ENCODE assay signal across 8 mouse cellular contexts in the genomic region with DNA sequence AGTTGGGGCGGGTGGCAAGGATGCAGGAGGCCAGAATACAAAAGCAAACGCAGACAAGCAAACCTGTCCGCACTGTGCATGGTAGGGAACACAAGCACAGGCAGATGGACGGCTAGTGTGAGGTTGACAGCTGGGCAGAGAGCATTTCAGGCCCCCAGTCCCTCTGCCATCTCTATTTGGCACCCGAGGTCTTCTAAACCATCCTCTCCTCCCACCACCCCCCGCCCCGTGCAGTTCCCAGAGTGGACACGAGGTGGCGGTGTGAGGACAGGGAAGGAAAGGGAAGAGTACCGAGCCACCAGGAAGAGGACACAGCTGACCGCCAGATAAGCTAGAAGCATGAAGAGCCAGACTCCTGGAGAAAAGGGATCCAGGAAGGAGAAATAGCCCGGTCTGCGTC. TPM values are rescaled to one million over a fixed set of nuclear protein-coding genes. Genes with fewer than 3 reads are reported as not detected.
DNase-seq lines count a peak whose midpoint lies in the region; ATAC-seq and TF ChIP-seq lines count a peak whose summit lies in the region.

No protein-coding gene starts in this region.

- H3K4me1 ChIP-seq in kidney, embryonic 14.5 days (ENCODE audit: control insufficient read depth, insufficient read depth, low read length), result no peaks in the 10 kb centered on the region
- no peaks in the 10 kb centered on the region for H3K4me1 ChIP-seq in kidney, adult 2 months (ENCODE audit: control insufficient read depth, insufficient read depth, low read length)
- no peaks in the 10 kb centered on the region for H3K4me1 ChIP-seq in liver, embryonic 11.5 days (replicated peaks; ENCODE audit: control insufficient read depth, insufficient read depth, low read length)
- H3K4me1 ChIP-seq in neural tube, embryonic 13.5 days (replicated peaks), result no peaks in the 10 kb centered on the region; the same call in 1 of the 2 replicates

- 15% methylated on average over 13 of the region's 13 CpGs for WGBS in kidney, embryonic 14.5 days
- WGBS in kidney, adult 2 months, result 17% methylated on average over 13 of the region's 13 CpGs
- 14% methylated on average over 13 of the region's 13 CpGs for WGBS in liver, embryonic 11.5 days
- WGBS in neural tube, embryonic 13.5 days, result 16% methylated on average over 13 of the region's 13 CpGs

- ATAC-seq in kidney, embryonic 14.5 days (ENCODE audit: low FRiP score, low TSS enrichment), result no peak
- no peak for ATAC-seq in liver, embryonic 11.5 days (replicated peaks; ENCODE audit: low FRiP score)
- ATAC-seq in neural tube, embryonic 13.5 days (ENCODE audit: low read depth), result peak; percentile 63; the same call in 1 of the 2 replicates

- no peak overlapping the region for H3K27ac ChIP-seq in kidney, embryonic 14.5 days (ENCODE audit: low read depth, low read length)
- no peak overlapping the region for H3K27ac ChIP-seq in kidney, adult 2 months (ENCODE audit: insufficient read depth, low read depth, low read length)
- H3K27ac ChIP-seq in liver, embryonic 11.5 days (ENCODE audit: low read depth, low read length), result no peak overlapping the region
- H3K27ac ChIP-seq in neural tube, embryonic 13.5 days (replicated peaks), result no peak overlapping the region

- TF ChIP-seq POLR2A in kidney, adult 2 months (IDR thresholded peaks at IDR 0.05; ENCODE audit: low read depth, low read length), result no peak

- no peak overlapping the region for H3K4me3 ChIP-seq in kidney, embryonic 14.5 days (ENCODE audit: low read length)
- H3K4me3 ChIP-seq in kidney, adult 2 months (ENCODE audit: insufficient read depth, low read depth, low read length), result no peak overlapping the region
- no peak overlapping the region for H3K4me3 ChIP-seq in liver, embryonic 11.5 days (ENCODE audit: low read depth, low read length)
- H3K4me3 ChIP-seq in neural tube, embryonic 13.5 days, result no peak overlapping the region

- no peaks in the 10 kb centered on the region for H3K27me3 ChIP-seq in kidney, embryonic 14.5 days (ENCODE audit: control insufficient read depth, insufficient read depth, low read length)
- H3K27me3 ChIP-seq in kidney, adult 2 months (replicated peaks; ENCODE audit: control insufficient read depth, insufficient read depth, low read length), result no peaks in the 10 kb centered on the region
- H3K27me3 ChIP-seq in liver, embryonic 11.5 days (replicated peaks; ENCODE audit: control insufficient read depth, insufficient read depth, low read length), result no peaks in the 10 kb centered on the region
- H3K27me3 ChIP-seq in neural tube, embryonic 13.5 days, result no peaks in the 10 kb centered on the region

- peak; percentile 78 for TF ChIP-seq CTCF in kidney, adult 2 months (conservative IDR thresholded peaks at IDR 0.05; ENCODE audit: insufficient read depth, insufficient read length, low read depth, low read length)

- DNase-seq in kidney, adult 11 months, result peak; percentile 14
- DNase-seq in cerebellum, postnatal 10 days, result peak; percentile 99 to 100
- DNase-seq in frontal cortex, postnatal 36 days (ENCODE audit: low spot score in 2 of 2), result peak; percentile 77 to 84
- DNase-seq in kidney, adult 2 months, result peak; percentile 40
- DNase-seq in liver, embryonic 11.5 days (ENCODE audit: low spot score), result peak; percentile 78
- DNase-seq in testis, postnatal 10 days (ENCODE audit: low spot score), result peak; percentile 94

- H3K36me3 ChIP-seq in kidney, embryonic 14.5 days (ENCODE audit: control insufficient read depth, insufficient read depth, low read length), result no peaks in the 10 kb centered on the region
- no peaks in the 10 kb centered on the region for H3K36me3 ChIP-seq in kidney, adult 2 months (ENCODE audit: control insufficient read depth, insufficient read depth, low read length)
- no peaks in the 10 kb centered on the region for H3K36me3 ChIP-seq in liver, embryonic 11.5 days (ENCODE audit: control insufficient read depth, insufficient read depth, low read length)
- H3K36me3 ChIP-seq in neural tube, embryonic 13.5 days, result no peaks in the 10 kb centered on the region

- no peak overlapping the region for H3K9ac ChIP-seq in kidney, embryonic 14.5 days (ENCODE audit: low read depth, low read length)
- H3K9ac ChIP-seq in liver, embryonic 11.5 days (ENCODE audit: low read depth, low read length), result no peak overlapping the region
- H3K9ac ChIP-seq in neural tube, embryonic 13.5 days, result no peak overlapping the region

- H3K9me3 ChIP-seq in kidney, embryonic 14.5 days (ENCODE audit: control insufficient read depth, low read length), result no peaks in the 10 kb centered on the region
- H3K9me3 ChIP-seq in liver, embryonic 11.5 days (ENCODE audit: control insufficient read depth, low read length), result no peaks in the 10 kb centered on the region
- H3K9me3 ChIP-seq in neural tube, embryonic 13.5 days, result no peaks in the 10 kb centered on the region

- no peak overlapping the region for H3K4me2 ChIP-seq in kidney, embryonic 14.5 days (replicated peaks; ENCODE audit: low read depth, low read length)
- H3K4me2 ChIP-seq in liver, embryonic 11.5 days, result no peak overlapping the region
- no peak overlapping the region for H3K4me2 ChIP-seq in neural tube, embryonic 13.5 days

RNA-seq across cellular contexts. Expression of gene Tbcel, which starts 42.5 kb away (rescaled TPM):
- polyA plus RNA-seq in kidney, embryonic 14.5 days (2014; fragmentation: Nextera tagmentation; extraction: Ambion mirVana), result 6.6 and 7.3 TPM in 2 replicates
- polyA plus RNA-seq in kidney, adult 2 months (2012; rRNA removed), result 20.6 and 25.9 TPM in 2 replicates
- 6.4 TPM in 2 replicates for polyA plus RNA-seq in liver, embryonic 11.5 days (2014; fragmentation: Nextera tagmentation; extraction: Ambion mirVana)
- polyA plus RNA-seq in neural tube, embryonic 13.5 days (2015; fragmentation: Nextera tagmentation; extraction: Ambion mirVana), result 4.9 and 5.0 TPM in 2 replicates

Comparison
In these comparisons a context has a peak if more than half of its experiments do, and no peak if none do; other contexts are left out.
1. DNase-seq: peak in every context shown above with its lines; median percentile 100 in cerebellum, postnatal 10 days; 94 in testis, postnatal 10 days; 80 in frontal cortex, postnatal 36 days; 78 in liver, embryonic 11.5 days; 40 in kidney, adult 2 months; 14 in kidney, adult 11 months.